Mouse (Mus musculus) stomach, postnatal 0 days (tissue): Measurements from ENCODE around the gene 4930562C15Rik. TPM values are rescaled to one million over a fixed set of nuclear protein-coding genes. Genes with fewer than 3 reads are reported as not detected.

ENCODE experiments used
- ATAC-seq: fragments of 200-750 bp; cut with Nextera tagmentation; 2 replicates; pipeline ENCODE4 v1.8.0; 2017; ENCODE audit not compliant: low FRiP score, low TSS enrichment
- DNase-seq: peaks from one replicate; pipeline ENCODE4 v3.0.0-alpha.2; 2016; ENCODE audit warnings: low spot score
- H3K27ac ChIP-seq: fragments of 300-500 bp; sonication (generic); replicated peaks from 2 replicates; pipeline ENCODE4 v1.5.1; 2014; ENCODE audit warnings: mild to moderate bottlenecking, control low read depth
- H3K27me3 ChIP-seq: fragments of 300-500 bp; sonication (generic); 2 replicates; pipeline ENCODE4 v1.6.1; 2014; ENCODE audit warnings: low read length; ENCODE audit not compliant: control insufficient read depth, insufficient read depth
- H3K36me3 ChIP-seq: fragments of 300-500 bp; sonication (generic); 2 replicates; pipeline ENCODE4 v1.6.1; 2014; ENCODE audit warnings: low read length, mixed read lengths; ENCODE audit not compliant: control insufficient read depth, insufficient read depth
- H3K4me1 ChIP-seq: fragments of 300-500 bp; sonication (generic); replicated peaks from 2 replicates; pipeline ENCODE4 v1.6.1; 2014; ENCODE audit warnings: antibody characterized with exemption; ENCODE audit not compliant: control insufficient read depth, insufficient read depth
- H3K4me2 ChIP-seq: fragments of 300-500 bp; sonication (generic); replicated peaks from 2 replicates; pipeline ENCODE4 v1.6.1; 2014; ENCODE audit warnings: low read depth, mild to moderate bottlenecking, control low read depth, moderate library complexity
- H3K4me3 ChIP-seq: fragments of 300-500 bp; sonication (generic); 2 replicates; pipeline ENCODE4 v1.5.1; 2014; ENCODE audit warnings: low read depth, low read length, control low read depth
- H3K9ac ChIP-seq: fragments of 300-500 bp; sonication (generic); 2 replicates; pipeline ENCODE4 v1.6.1; 2014; ENCODE audit warnings: mild to moderate bottlenecking, low read length, control low read depth, mixed read lengths
- H3K9me3 ChIP-seq: fragments of 300-500 bp; sonication (generic); 2 replicates; pipeline ENCODE4 v1.6.1; 2016; ENCODE audit warnings: low read length; ENCODE audit not compliant: control insufficient read depth
- CTCF ChIP-seq: IDR thresholded peaks from 2 replicates; pipeline ENCODE4 v1.5.1; 2016; ENCODE audit warnings: antibody characterized with exemption, low read depth, mild to moderate bottlenecking, moderate library complexity
- EP300 ChIP-seq: optimal IDR thresholded peaks from 2 replicates; pipeline ENCODE3; 2016; ENCODE audit warnings: antibody characterized with exemption
- WGBS: fragments of 180-500 bp; shearing (Covaris S2); extraction: QIAGEN DNeasy Blood & Tissue Kit; methylation state at CpG from one replicate; pipeline ENCODE4 v1.1.7; 2014; 5-methylcytosine and 5-hydroxymethylcytosine counted together
- polyA plus RNA-seq: library from polyadenylated mRNA; unstranded; fragments of >200 nt; fragmentation: Nextera tagmentation; extraction: Ambion mirVana; gene quantifications from 2 replicates; pipeline ENCODE4 v1.2.1, GENCODE M21; 2015

Gene 4930562C15Rik
- polyA plus RNA-seq, 1 experiment from 2014 or later, result 0.32 TPM

GRCm38 (mm10) chr16:4890201-4890709 is 55.0 kb downstream of the 4930562C15Rik start:
- ATAC-seq (no peak), DNase-seq (no peak)
- no peak overlapping the region for H3K4me3 ChIP-seq
- H3K36me3 ChIP-seq, result no peaks in the 10 kb centered on the region
- H3K27ac ChIP-seq, result no peak overlapping the region
- no peak overlapping the region for H3K4me2 ChIP-seq
- WGBS, result 40% methylated on average over 4 of the region's 4 CpGs
- peaks cover 3% of the 10 kb centered on the region for H3K4me1 ChIP-seq
- no peaks in the 10 kb centered on the region for H3K9me3 ChIP-seq
- no peaks in the 10 kb centered on the region for H3K27me3 ChIP-seq
- no peak for TF ChIP-seq CTCF
- no peak for TF ChIP-seq EP300
- H3K9ac ChIP-seq, result no peak overlapping the region

- Histone ChIP-seq H3K9me3 (no peaks in the 10 kb centered on the region), H3K36me3 (no peaks in the 10 kb centered on the region), H3K4me1 (peaks cover 3% of the 10 kb centered on the region), H3K27me3 (no peaks in the 10 kb centered on the region), H3K4me2 (no peak overlapping the region), H3K27ac (no peak overlapping the region), H3K4me3 (no peak overlapping the region), H3K9ac (no peak overlapping the region)
- WGBS, result 81% methylated on average over 6 of the region's 6 CpGs
- TF ChIP-seq CTCF (no peak), EP300 (no peak)
- DNase-seq (no peak), ATAC-seq (no peak)
Observed at GRCm38 (mm10) chr16:4892171-4892570, 57.0 kb downstream of the 4930562C15Rik start.

GRCm38 (mm10) chr16:4894201-4894908 is 59.1 kb downstream of the 4930562C15Rik start:
- TF ChIP-seq CTCF (no peak), EP300 (no peak)
- no peak for DNase-seq
- Histone ChIP-seq H3K9ac (no peak overlapping the region), H3K27ac (no peak overlapping the region), H3K36me3 (no peaks in the 10 kb centered on the region), H3K4me1 (no peaks in the 10 kb centered on the region), H3K4me2 (no peak overlapping the region), H3K4me3 (no peak overlapping the region), H3K27me3 (no peaks in the 10 kb centered on the region), H3K9me3 (no peaks in the 10 kb centered on the region)
- ATAC-seq, result 0 out of 2 replicates have a peak, but pooled peaks have one; percentile 34
- 75% methylated on average over 7 of the region's 7 CpGs for WGBS

- Histone ChIP-seq H3K27me3 (no peaks in the 10 kb centered on the region), H3K9me3 (no peaks in the 10 kb centered on the region), H3K27ac (no peak overlapping the region; the same call in none of the 2 replicates), H3K36me3 (no peaks in the 10 kb centered on the region), H3K4me3 (no peak overlapping the region), H3K9ac (no peak overlapping the region), H3K4me1 (no peaks in the 10 kb centered on the region), H3K4me2 (no peak overlapping the region)
- DNase-seq (no peak), ATAC-seq (peak; percentile 47)
- TF ChIP-seq EP300 (no peak), CTCF (no peak)
- 73% methylated on average over 5 of the region's 5 CpGs for WGBS
Observed at GRCm38 (mm10) chr16:4896249-4897027, 61.2 kb downstream of the 4930562C15Rik start.

GRCm38 (mm10) chr16:4897146-4897730 is 62.0 kb downstream of the 4930562C15Rik start:
- Histone ChIP-seq H3K27ac (no peak overlapping the region), H3K4me2 (no peak overlapping the region), H3K4me3 (no peak overlapping the region), H3K27me3 (no peaks in the 10 kb centered on the region), H3K4me1 (no peaks in the 10 kb centered on the region), H3K36me3 (no peaks in the 10 kb centered on the region), H3K9ac (no peak overlapping the region), H3K9me3 (no peaks in the 10 kb centered on the region)
- WGBS, result 66% methylated on average over 7 of the region's 7 CpGs
- ATAC-seq (no peak; the same call in 1 of the 2 replicates), DNase-seq (no peak)
- TF ChIP-seq CTCF, result peak; percentile 37; the same call in 1 of the 2 replicates
- no peak for TF ChIP-seq EP300

- Histone ChIP-seq H3K27me3 (no peaks in the 10 kb centered on the region), H3K9ac (no peak overlapping the region), H3K4me3 (no peak overlapping the region), H3K36me3 (no peaks in the 10 kb centered on the region), H3K4me2 (no peak overlapping the region), H3K27ac (no peak overlapping the region), H3K9me3 (no peaks in the 10 kb centered on the region), H3K4me1 (no peaks in the 10 kb centered on the region)
- DNase-seq (no peak), ATAC-seq (no peak)
- TF ChIP-seq EP300 (no peak), CTCF (no peak)
- WGBS, result 87% methylated on average over 6 of the region's 6 CpGs
Observed at GRCm38 (mm10) chr16:4898881-4899280, 63.7 kb downstream of the 4930562C15Rik start.
